Mouse (Mus musculus) embryo, embryonic 10.5 days (tissue): ENCODE results near the gene Epc2.

Experiments used
- DNase-seq: peaks from one replicate; pipeline ENCODE4 v3.0.0-alpha.2; 2015; ENCODE audit warnings: low spot score

The Epc2 gene

GRCm38 (mm10) chr2:49570778-49571101, 119.5 kb downstream of the Epc2 start:
- no peak for DNase-seq

- no peak for DNase-seq
Observed at GRCm38 (mm10) chr2:49571159-49571920, 120.1 kb downstream of the Epc2 start.

- peak; percentile 36 for DNase-seq
Observed at GRCm38 (mm10) chr2:49572111-49572642, 120.9 kb downstream of the Epc2 start.

GRCm38 (mm10) chr2:49572684-49573083, 121.4 kb downstream of the Epc2 start:
- DNase-seq = no peak

GRCm38 (mm10) chr2:49573282-49573681, 122.0 kb downstream of the Epc2 start:
- DNase-seq = no peak

- DNase-seq = no peak
Observed at GRCm38 (mm10) chr2:49580585-49580984, 129.3 kb downstream of the Epc2 start.

GRCm38 (mm10) chr2:49582546-49582945, 131.3 kb downstream of the Epc2 start:
- no peak for DNase-seq

GRCm38 (mm10) chr2:49583311-49583710, 132.0 kb downstream of the Epc2 start:
- DNase-seq = no peak

- no peak for DNase-seq
Observed at GRCm38 (mm10) chr2:49590450-49590849, 139.2 kb downstream of the Epc2 start.

GRCm38 (mm10) chr2:49592926-49593325, 141.6 kb downstream of the Epc2 start:
- DNase-seq = peak; percentile 55

GRCm38 (mm10) chr2:49594886-49595285, 143.6 kb downstream of the Epc2 start:
- no peak for DNase-seq

GRCm38 (mm10) chr2:49596318-49596717, 145.0 kb downstream of the Epc2 start:
- DNase-seq = no peak

- DNase-seq = no peak
Observed at GRCm38 (mm10) chr2:49600021-49600681, 148.9 kb downstream of the Epc2 start.
